Mouse (Mus musculus) limb, embryonic 12.5 days (tissue): ENCODE results near the gene Gm11985. TPM values are rescaled to one million over a fixed set of nuclear protein-coding genes. Genes with fewer than 3 reads are reported as not detected.

Source experiments
- ATAC-seq: fragments of 200-750 bp; cut with Nextera tagmentation; 2 replicates; pipeline ENCODE4 v1.8.0; 2017; ENCODE audit warnings: low read depth, moderate TSS enrichment; ENCODE audit not compliant: insufficient number of reproducible peaks, insufficient read depth, low FRiP score, low TSS enrichment
- H3K27ac ChIP-seq: fragments of 300-500 bp; sonication (generic); 2 replicates; pipeline ENCODE4 v1.5.1; 2016; ENCODE audit warnings: mild to moderate bottlenecking, moderate library complexity
- H3K27me3 ChIP-seq: fragments of 300-500 bp; sonication (generic); 2 replicates; pipeline ENCODE4 v1.6.1; 2016; ENCODE audit warnings: mild to moderate bottlenecking, moderate library complexity
- H3K36me3 ChIP-seq: fragments of 300-500 bp; sonication (generic); 2 replicates; pipeline ENCODE4 v1.6.1; 2016; ENCODE audit warnings: mild to moderate bottlenecking, moderate library complexity
- H3K4me1 ChIP-seq: fragments of 300-500 bp; sonication (generic); replicated peaks from 2 replicates; pipeline ENCODE4 v1.6.1; 2016
- H3K4me2 ChIP-seq: fragments of 300-500 bp; sonication (generic); 2 replicates; pipeline ENCODE4 v1.6.1; 2016; ENCODE audit warnings: mild to moderate bottlenecking, moderate library complexity
- H3K4me3 ChIP-seq: fragments of 300-500 bp; sonication (generic); replicated peaks from 2 replicates; pipeline ENCODE4 v1.5.1; 2016; ENCODE audit warnings: mild to moderate bottlenecking
- H3K9ac ChIP-seq: fragments of 300-500 bp; sonication (generic); replicated peaks from 2 replicates; pipeline ENCODE4 v1.6.1; 2016; ENCODE audit warnings: mild to moderate bottlenecking, moderate library complexity
- H3K9me3 ChIP-seq: fragments of 300-500 bp; sonication (generic); 2 replicates; pipeline ENCODE4 v1.6.1; 2016; ENCODE audit warnings: mild to moderate bottlenecking, moderate library complexity
- WGBS: fragments of 180-500 bp; shearing (Covaris S2); methylation state at CpG from one replicate; pipeline ENCODE4 v1.1.7; 2016; 5-methylcytosine and 5-hydroxymethylcytosine counted together
- polyA plus RNA-seq: library from polyadenylated mRNA; unstranded; fragments of >200 nt; fragmentation: Nextera tagmentation; extraction: Ambion mirVana; gene quantifications from 2 replicates; pipeline ENCODE4 v1.2.1, GENCODE M21; 2016

Gene Gm11985
- polyA plus RNA-seq, 1 experiment from 2014 or later, result not detected

GRCm38 (mm10) chr11:7182409-7183042 is 5.8 kb downstream of the Gm11985 start:
- Histone ChIP-seq H3K4me3 (no peak overlapping the region), H3K9ac (no peak overlapping the region), H3K27me3 (no peaks in the 10 kb centered on the region), H3K4me2 (no peak overlapping the region), H3K27ac (no peak overlapping the region), H3K36me3 (no peaks in the 10 kb centered on the region), H3K9me3 (no peaks in the 10 kb centered on the region), H3K4me1 (no peaks in the 10 kb centered on the region)
- WGBS, result 63% methylated on average over 8 of the region's 8 CpGs
- ATAC-seq, result no peak

GRCm38 (mm10) chr11:7179276-7179675 is 9.1 kb downstream of the Gm11985 start:
- ATAC-seq, result no peak
- Histone ChIP-seq H3K9me3 (no peaks in the 10 kb centered on the region), H3K27me3 (no peaks in the 10 kb centered on the region), H3K27ac (no peak overlapping the region), H3K4me3 (no peak overlapping the region), H3K36me3 (no peaks in the 10 kb centered on the region), H3K9ac (no peak overlapping the region), H3K4me2 (no peak overlapping the region), H3K4me1 (no peaks in the 10 kb centered on the region)
- WGBS, result 80% methylated on average over 2 of the region's 2 CpGs

- H3K36me3 ChIP-seq, result no peaks in the 10 kb centered on the region
- H3K27me3 ChIP-seq, result no peaks in the 10 kb centered on the region
- no peak overlapping the region for H3K4me3 ChIP-seq
- H3K9ac ChIP-seq, result no peak overlapping the region
- H3K27ac ChIP-seq, result no peak overlapping the region
- no peak for ATAC-seq
- H3K9me3 ChIP-seq, result no peaks in the 10 kb centered on the region
- H3K4me1 ChIP-seq, result no peaks in the 10 kb centered on the region
- WGBS, result 76% methylated on average over 4 of the region's 4 CpGs
- H3K4me2 ChIP-seq, result no peak overlapping the region
Measured at GRCm38 (mm10) chr11:7178724-7179123, 9.6 kb downstream of the Gm11985 start.

- no peak overlapping the region for H3K9ac ChIP-seq
- no peak overlapping the region for H3K4me2 ChIP-seq
- 80% methylated on average over 6 of the region's 6 CpGs for WGBS
- H3K9me3 ChIP-seq, result no peaks in the 10 kb centered on the region
- H3K4me1 ChIP-seq, result no peaks in the 10 kb centered on the region
- H3K36me3 ChIP-seq, result no peaks in the 10 kb centered on the region
- no peak overlapping the region for H3K4me3 ChIP-seq
- no peak overlapping the region for H3K27ac ChIP-seq
- H3K27me3 ChIP-seq, result no peaks in the 10 kb centered on the region
- ATAC-seq, result no peak
Measured at GRCm38 (mm10) chr11:7173664-7174063, 14.7 kb downstream of the Gm11985 start.

GRCm38 (mm10) chr11:7169645-7170044 is 18.7 kb downstream of the Gm11985 start:
- WGBS, result 94% methylated on average over 1 of the region's 1 CpGs

GRCm38 (mm10) chr11:7164416-7164815 is 24.0 kb downstream of the Gm11985 start:
- Histone ChIP-seq H3K36me3 (no peaks in the 10 kb centered on the region), H3K9ac (no peak overlapping the region), H3K4me1 (peaks cover 8% of the 10 kb centered on the region; the same call in 1 of the 2 replicates), H3K27ac (no peak overlapping the region), H3K4me2 (no peak overlapping the region), H3K4me3 (no peak overlapping the region), H3K27me3 (no peaks in the 10 kb centered on the region), H3K9me3 (no peaks in the 10 kb centered on the region)
- 79% methylated on average over 4 of the region's 4 CpGs for WGBS
- no peak for ATAC-seq

More at GRCm38 (mm10) chr11:7169645-7170044, 18.7 kb downstream of the Gm11985 start:
- Histone ChIP-seq H3K9me3 (no peaks in the 10 kb centered on the region), H3K36me3 (no peaks in the 10 kb centered on the region), H3K4me2 (no peak overlapping the region), H3K27ac (no peak overlapping the region), H3K9ac (no peak overlapping the region), H3K27me3 (no peaks in the 10 kb centered on the region), H3K4me1 (no peaks in the 10 kb centered on the region), H3K4me3 (no peak overlapping the region)
- ATAC-seq, result no peak

GRCm38 (mm10) chr11:7161502-7162174 is 26.7 kb downstream of the Gm11985 start:
- H3K36me3 ChIP-seq, result no peaks in the 10 kb centered on the region
- H3K27me3 ChIP-seq, result no peaks in the 10 kb centered on the region
- no peak overlapping the region for H3K4me2 ChIP-seq
- no peak overlapping the region for H3K9ac ChIP-seq
- 75% methylated on average over 8 of the region's 8 CpGs for WGBS
- H3K27ac ChIP-seq, result no peak overlapping the region
- no peak overlapping the region for H3K4me3 ChIP-seq
- ATAC-seq, result peak; percentile 44; the same call in 1 of the 2 replicates
- no peaks in the 10 kb centered on the region for H3K9me3 ChIP-seq
- peaks cover 8% of the 10 kb centered on the region; the same call in 1 of the 2 replicates for H3K4me1 ChIP-seq

- no peak overlapping the region for H3K27ac ChIP-seq
- WGBS, result 73% methylated on average over 4 of the region's 4 CpGs
- no peak overlapping the region for H3K4me3 ChIP-seq
- no peaks in the 10 kb centered on the region for H3K36me3 ChIP-seq
- no peak overlapping the region for H3K4me2 ChIP-seq
- ATAC-seq, result no peak
- no peaks in the 10 kb centered on the region for H3K9me3 ChIP-seq
- H3K4me1 ChIP-seq, result peaks cover 8% of the 10 kb centered on the region; the same call in 1 of the 2 replicates
- H3K27me3 ChIP-seq, result no peaks in the 10 kb centered on the region
- no peak overlapping the region for H3K9ac ChIP-seq
Measured at GRCm38 (mm10) chr11:7160637-7161101, 27.7 kb downstream of the Gm11985 start.

- no peak overlapping the region for H3K27ac ChIP-seq
- 82% methylated on average over 6 of the region's 6 CpGs for WGBS
- ATAC-seq, result no peak
Measured at GRCm38 (mm10) chr11:7160146-7160545, 28.2 kb downstream of the Gm11985 start.

GRCm38 (mm10) chr11:7158196-7158595 is 30.2 kb downstream of the Gm11985 start:
- Histone ChIP-seq H3K9ac (no peak overlapping the region), H3K36me3 (no peaks in the 10 kb centered on the region), H3K4me3 (no peak overlapping the region), H3K4me2 (no peak overlapping the region), H3K27me3 (no peaks in the 10 kb centered on the region), H3K4me1 (peaks cover 8% of the 10 kb centered on the region; the same call in 1 of the 2 replicates), H3K27ac (no peak overlapping the region), H3K9me3 (no peaks in the 10 kb centered on the region)
- WGBS, result 91% methylated on average over 6 of the region's 6 CpGs
- no peak for ATAC-seq

More at GRCm38 (mm10) chr11:7160146-7160545, 28.2 kb downstream of the Gm11985 start:
- Histone ChIP-seq H3K9ac (no peak overlapping the region), H3K9me3 (no peaks in the 10 kb centered on the region), H3K4me1 (peaks cover 8% of the 10 kb centered on the region; the same call in 1 of the 2 replicates), H3K27me3 (no peaks in the 10 kb centered on the region), H3K4me2 (no peak overlapping the region), H3K4me3 (no peak overlapping the region), H3K36me3 (no peaks in the 10 kb centered on the region)

- no peaks in the 10 kb centered on the region for H3K9me3 ChIP-seq
- WGBS, result 69% methylated on average over 4 of the region's 4 CpGs
- H3K4me1 ChIP-seq, result peaks cover 8% of the 10 kb centered on the region; the same call in 1 of the 2 replicates
- no peak for ATAC-seq
- H3K36me3 ChIP-seq, result no peaks in the 10 kb centered on the region
- no peak overlapping the region for H3K27ac ChIP-seq
- no peaks in the 10 kb centered on the region for H3K27me3 ChIP-seq
- H3K9ac ChIP-seq, result no peak overlapping the region
- H3K4me2 ChIP-seq, result no peak overlapping the region
- H3K4me3 ChIP-seq, result no peak overlapping the region
Measured at GRCm38 (mm10) chr11:7156427-7156826, 31.9 kb downstream of the Gm11985 start.
